Mouse (Mus musculus) midbrain, embryonic 14.5 days (tissue): ENCODE results near the gene Cxadr. TPM values are rescaled to one million over a fixed set of nuclear protein-coding genes. Genes with fewer than 3 reads are reported as not detected.

Source experiments
- ATAC-seq: fragments of 200-750 bp; cut with Nextera tagmentation; 2 replicates; pipeline ENCODE4 v1.8.0; 2017; ENCODE audit warnings: moderate number of reproducible peaks, moderate library complexity; ENCODE audit not compliant: low FRiP score, low TSS enrichment
- DNase-seq: peaks from one replicate; pipeline ENCODE4 v3.0.0-alpha.2; 2015
- H3K27ac ChIP-seq: fragments of 300-500 bp; sonication (generic); replicated peaks from 2 replicates; pipeline ENCODE4 v1.5.1; 2014; ENCODE audit warnings: mild to moderate bottlenecking, low read depth, low read length, moderate library complexity
- H3K27me3 ChIP-seq: fragments of 300-500 bp; sonication (generic); 2 replicates; pipeline ENCODE4 v1.6.1; 2014; ENCODE audit warnings: low read length, control low read depth, mixed read lengths; ENCODE audit not compliant: control insufficient read depth, insufficient read depth
- H3K36me3 ChIP-seq: fragments of 300-500 bp; sonication (generic); 2 replicates; pipeline ENCODE4 v1.6.1; 2014; ENCODE audit warnings: low read length, control low read depth; ENCODE audit not compliant: control insufficient read depth, insufficient read depth
- H3K4me1 ChIP-seq: fragments of 300-500 bp; sonication (generic); 2 replicates; pipeline ENCODE4 v1.6.1; 2014; ENCODE audit warnings: mild to moderate bottlenecking, antibody characterized with exemption, low read length, control low read depth; ENCODE audit not compliant: control insufficient read depth, insufficient read depth
- H3K4me2 ChIP-seq: fragments of 300-500 bp; sonication (generic); 2 replicates; pipeline ENCODE4 v1.6.1; 2014; ENCODE audit warnings: mild to moderate bottlenecking, low read length, moderate library complexity
- H3K4me3 ChIP-seq: fragments of 300-500 bp; sonication (generic); replicated peaks from 2 replicates; pipeline ENCODE4 v1.5.1; 2014; ENCODE audit warnings: low read depth, low read length
- H3K9ac ChIP-seq: fragments of 300-500 bp; sonication (generic); replicated peaks from 2 replicates; pipeline ENCODE4 v1.6.1; 2014; ENCODE audit warnings: mild to moderate bottlenecking, low read length, moderate library complexity
- H3K9me3 ChIP-seq: fragments of 300-500 bp; sonication (generic); 2 replicates; pipeline ENCODE4 v1.6.1; 2016; ENCODE audit warnings: low read length, control low read depth, mixed read lengths; ENCODE audit not compliant: control insufficient read depth
- WGBS: fragments of 180-500 bp; shearing (Covaris S2); extraction: QIAGEN DNeasy Blood & Tissue Kit; methylation state at CpG from one replicate; pipeline ENCODE4 v1.1.7; 2014; 5-methylcytosine and 5-hydroxymethylcytosine counted together
- polyA plus RNA-seq: library from polyadenylated mRNA; unstranded; fragments of >200 nt; fragmentation: Nextera tagmentation; extraction: Ambion mirVana; gene quantifications from 2 replicates; pipeline ENCODE4 v1.2.1, GENCODE M21; 2014

The Cxadr gene
- polyA plus RNA-seq, 1 experiment from 2014 or later = 124 TPM

- ATAC-seq = no peak
- no peak overlapping the region for H3K4me2 ChIP-seq
- H3K27ac ChIP-seq = no peak overlapping the region
- H3K9ac ChIP-seq = no peak overlapping the region
- no peaks in the 10 kb centered on the region for H3K4me1 ChIP-seq
- no peaks in the 10 kb centered on the region for H3K27me3 ChIP-seq
- DNase-seq = no peak
- WGBS = 92% methylated on average over 3 of the region's 3 CpGs
- H3K9me3 ChIP-seq = no peaks in the 10 kb centered on the region
- no peaks in the 10 kb centered on the region for H3K36me3 ChIP-seq
- H3K4me3 ChIP-seq = no peak overlapping the region
Measured at GRCm38 (mm10) chr16:78389986-78390385, 88.7 kb downstream of the Cxadr start.

- Histone ChIP-seq H3K9me3 (no peaks in the 10 kb centered on the region), H3K4me1 (no peaks in the 10 kb centered on the region), H3K9ac (no peak overlapping the region), H3K27me3 (no peaks in the 10 kb centered on the region), H3K27ac (no peak overlapping the region), H3K36me3 (no peaks in the 10 kb centered on the region), H3K4me3 (no peak overlapping the region), H3K4me2 (no peak overlapping the region)
- DNase-seq = no peak
- WGBS = 72% methylated on average over 2 of the region's 2 CpGs
- ATAC-seq = no peak
Measured at GRCm38 (mm10) chr16:78391354-78391753, 90.1 kb downstream of the Cxadr start.

GRCm38 (mm10) chr16:78398734-78399133 lies 97.4 kb downstream of the Cxadr start:
- Histone ChIP-seq H3K4me1 (no peaks in the 10 kb centered on the region), H3K9me3 (no peaks in the 10 kb centered on the region), H3K36me3 (no peaks in the 10 kb centered on the region), H3K4me2 (no peak overlapping the region), H3K27ac (no peak overlapping the region), H3K4me3 (no peak overlapping the region), H3K9ac (no peak overlapping the region), H3K27me3 (no peaks in the 10 kb centered on the region)
- ATAC-seq = no peak
- DNase-seq = no peak
- WGBS = 95% methylated on average over 6 of the region's 6 CpGs

DNA sequence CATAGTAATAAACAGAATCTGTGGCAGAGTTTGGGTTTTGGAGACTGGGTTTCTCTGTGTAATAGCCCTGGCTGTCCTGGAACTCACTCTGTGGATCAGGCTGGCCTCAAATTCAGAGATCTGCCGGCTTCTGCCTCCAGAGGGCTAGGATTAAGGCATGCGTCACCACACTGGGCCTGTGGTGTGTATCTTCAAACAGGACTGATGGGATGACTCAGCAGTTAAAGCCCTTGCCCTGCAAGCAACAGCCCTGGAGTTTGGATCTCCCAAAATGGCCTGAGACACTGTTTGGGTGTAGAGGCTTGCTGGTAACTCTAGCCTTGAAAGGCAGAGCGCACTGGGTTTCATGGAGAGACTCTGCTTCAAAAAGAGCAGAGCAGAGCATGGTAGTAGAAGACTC lies 98.1 kb downstream of the Cxadr start:
- no peaks in the 10 kb centered on the region for H3K36me3 ChIP-seq
- no peak overlapping the region for H3K4me2 ChIP-seq
- DNase-seq (no peak), ATAC-seq (no peak)
- no peaks in the 10 kb centered on the region for H3K9me3 ChIP-seq
- no peaks in the 10 kb centered on the region for H3K4me1 ChIP-seq
- no peak overlapping the region for H3K4me3 ChIP-seq
- H3K27me3 ChIP-seq = no peaks in the 10 kb centered on the region
- H3K9ac ChIP-seq = no peak overlapping the region
- no peak overlapping the region for H3K27ac ChIP-seq
- 94% methylated on average over 3 of the region's 3 CpGs for WGBS

DNA sequence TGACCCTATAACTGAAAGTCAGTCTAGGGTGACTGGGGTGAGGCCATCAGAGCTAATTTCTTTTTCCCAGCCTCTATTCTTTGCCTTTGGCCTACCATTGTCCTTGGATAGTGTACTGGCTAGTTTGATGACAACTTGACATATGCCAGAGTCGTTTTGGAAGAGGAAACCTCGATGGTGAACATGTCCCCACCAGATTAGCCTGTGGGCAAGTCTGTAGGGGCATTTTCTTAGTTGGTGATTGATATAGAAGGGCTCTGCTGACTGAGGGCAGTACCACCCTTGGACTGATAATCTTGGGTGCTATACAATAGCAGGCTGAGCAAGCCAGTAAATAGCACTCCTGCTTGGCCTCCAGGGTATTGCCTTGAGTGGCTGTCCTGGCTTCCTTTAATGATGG lies 101.0 kb downstream of the Cxadr start:
- Histone ChIP-seq H3K4me3 (no peak overlapping the region), H3K4me2 (no peak overlapping the region), H3K27ac (no peak overlapping the region), H3K4me1 (no peaks in the 10 kb centered on the region), H3K36me3 (no peaks in the 10 kb centered on the region), H3K27me3 (no peaks in the 10 kb centered on the region), H3K9me3 (no peaks in the 10 kb centered on the region), H3K9ac (no peak overlapping the region)
- ATAC-seq (no peak), DNase-seq (no peak)
- WGBS = 57% methylated on average over 2 of the region's 2 CpGs

DNA sequence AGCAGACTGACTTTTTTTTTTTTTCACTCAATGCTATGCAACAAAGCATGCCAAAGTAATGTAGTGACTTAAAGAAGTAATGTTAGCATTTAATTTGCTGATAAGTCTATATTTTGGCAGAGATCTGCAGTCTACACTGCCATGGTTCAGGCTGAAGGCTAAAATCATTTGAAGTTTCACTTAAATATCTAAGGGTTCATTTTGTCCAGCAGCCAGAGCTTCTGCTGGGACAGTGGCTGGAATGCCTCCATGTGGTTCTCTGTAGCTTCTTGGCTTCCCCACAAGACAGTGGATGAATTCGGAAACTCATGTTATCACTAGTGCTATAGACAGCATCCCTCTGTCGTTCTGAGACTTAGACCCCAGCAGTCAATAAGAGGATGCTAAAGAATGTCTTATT lies 105.4 kb downstream of the Cxadr start:
- Histone ChIP-seq H3K9ac (no peak overlapping the region), H3K36me3 (no peaks in the 10 kb centered on the region), H3K9me3 (no peaks in the 10 kb centered on the region), H3K4me2 (no peak overlapping the region), H3K27me3 (no peaks in the 10 kb centered on the region), H3K27ac (no peak overlapping the region), H3K4me1 (no peaks in the 10 kb centered on the region), H3K4me3 (no peak overlapping the region)
- ATAC-seq (no peak), DNase-seq (no peak)
- WGBS = 90% methylated on average over 2 of the region's 2 CpGs

DNA sequence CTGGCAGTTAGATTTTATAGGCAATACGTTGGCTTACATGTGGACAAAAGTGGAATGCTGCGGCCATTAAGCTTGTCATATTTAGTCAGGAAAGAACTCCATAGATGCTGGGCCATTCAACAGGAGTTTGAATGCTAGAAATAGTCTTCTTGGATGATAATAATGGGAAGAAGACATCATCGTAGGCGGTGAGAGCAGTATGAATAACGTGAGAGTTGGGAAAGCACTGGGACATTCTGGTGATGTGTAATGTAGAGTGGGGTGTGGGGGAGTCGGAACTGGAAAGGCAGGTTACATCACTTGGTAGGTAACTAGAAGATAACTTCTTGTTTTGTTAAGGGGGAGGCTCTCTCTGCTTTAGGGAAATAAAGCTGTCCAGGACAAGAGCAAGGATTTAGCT lies 106.6 kb downstream of the Cxadr start:
- ATAC-seq = no peak
- Histone ChIP-seq H3K36me3 (no peaks in the 10 kb centered on the region), H3K4me1 (no peaks in the 10 kb centered on the region), H3K27ac (no peak overlapping the region), H3K27me3 (no peaks in the 10 kb centered on the region), H3K4me3 (no peak overlapping the region), H3K4me2 (no peak overlapping the region), H3K9ac (no peak overlapping the region), H3K9me3 (no peaks in the 10 kb centered on the region)
- DNase-seq = no peak
- WGBS = 92% methylated on average over 6 of the region's 6 CpGs

Other genes starting within 250 kb of the Cxadr start
- gene Btg3, start 75.7 kb downstream of the Cxadr start, polyA plus RNA-seq = 17.1 and 22.9 TPM in 2 replicates